Mouse (Mus musculus): ENCODE data around the gene Gck.

Gene Gck

DNA sequence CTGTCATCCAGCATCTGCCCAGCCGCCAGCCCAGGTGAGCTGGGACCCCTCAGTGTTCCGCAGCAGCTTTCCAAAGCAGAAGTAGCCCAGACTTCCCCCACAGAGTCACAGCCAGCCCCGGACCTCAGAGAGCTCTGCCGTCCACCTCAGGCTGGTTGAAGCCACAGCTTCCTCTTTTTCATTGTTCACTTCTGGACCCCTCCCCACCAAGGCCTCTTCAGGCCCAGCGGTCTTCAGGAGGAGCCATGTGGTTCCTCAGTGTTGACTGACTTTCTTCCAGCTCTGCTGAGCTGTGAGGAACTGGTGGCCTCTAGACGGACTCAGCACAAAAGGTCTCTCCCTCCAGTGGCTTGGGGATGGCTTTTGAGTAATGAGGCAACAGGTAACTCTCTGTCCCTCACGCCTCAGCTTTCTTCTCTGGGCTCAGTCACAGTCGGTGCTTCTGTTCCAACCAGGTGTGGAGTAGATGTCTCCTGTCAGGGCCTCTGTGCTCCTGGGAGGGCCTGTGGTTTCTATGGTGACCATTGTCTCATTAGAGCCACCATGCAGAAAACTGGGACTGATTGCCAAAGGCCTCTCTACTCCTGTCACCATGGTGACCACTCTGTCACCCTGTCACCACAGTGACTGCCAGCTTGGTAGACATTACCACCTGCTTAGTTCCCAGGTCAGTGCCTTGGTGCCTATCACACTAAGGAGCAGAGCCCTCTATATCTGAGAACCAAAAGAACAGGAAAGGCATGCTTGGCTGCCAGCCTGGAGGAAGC, at the start of gene Gck:
TSS of gene Gck (minus strand) at position 496 of the 767 bp plus-strand sequence.
- DNase-seq (ENCODE audit: low spot score in 2 of 2): no peak

DNA sequence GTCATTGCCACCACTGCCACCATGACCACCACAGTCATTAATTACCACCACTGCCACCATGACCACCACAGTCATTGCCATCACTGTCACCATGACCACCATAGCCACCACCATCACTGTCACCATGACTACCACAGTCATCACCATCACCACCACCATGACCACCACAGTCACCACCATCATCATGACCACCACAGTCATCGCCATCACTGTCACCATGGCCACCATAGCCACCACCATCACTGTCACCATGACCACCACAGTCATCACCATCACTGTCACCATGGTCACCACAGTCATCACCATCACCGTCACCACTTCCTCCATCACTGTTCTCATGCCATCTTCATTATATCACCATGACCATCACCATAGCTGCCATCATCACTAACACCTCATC, 48.6 kb upstream of the Gck start:
- no peak for DNase-seq (ENCODE audit: low spot score in 2 of 2)

DNA sequence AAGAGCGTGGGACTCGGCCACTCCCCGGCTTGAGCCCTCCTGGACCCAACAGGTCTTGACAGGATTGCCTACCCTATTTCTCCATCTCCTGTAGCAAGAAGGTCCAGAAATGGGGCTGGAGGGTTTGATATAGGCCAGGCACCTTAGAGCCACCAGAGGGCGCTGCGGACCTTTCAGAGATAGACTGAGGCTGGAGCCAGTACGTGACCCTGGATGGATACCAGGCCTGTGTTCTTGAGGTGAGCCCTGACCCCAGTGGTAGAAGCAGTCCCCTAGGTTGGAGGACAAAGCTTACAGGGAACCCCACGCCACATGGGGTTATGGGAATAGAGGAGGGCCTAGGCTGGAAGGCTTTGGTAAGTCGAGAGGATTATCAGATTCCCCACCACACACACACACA, 46.1 kb upstream of the Gck start:
- peak; percentile 78 to 84 for DNase-seq (ENCODE audit: low spot score in 2 of 2)

DNA sequence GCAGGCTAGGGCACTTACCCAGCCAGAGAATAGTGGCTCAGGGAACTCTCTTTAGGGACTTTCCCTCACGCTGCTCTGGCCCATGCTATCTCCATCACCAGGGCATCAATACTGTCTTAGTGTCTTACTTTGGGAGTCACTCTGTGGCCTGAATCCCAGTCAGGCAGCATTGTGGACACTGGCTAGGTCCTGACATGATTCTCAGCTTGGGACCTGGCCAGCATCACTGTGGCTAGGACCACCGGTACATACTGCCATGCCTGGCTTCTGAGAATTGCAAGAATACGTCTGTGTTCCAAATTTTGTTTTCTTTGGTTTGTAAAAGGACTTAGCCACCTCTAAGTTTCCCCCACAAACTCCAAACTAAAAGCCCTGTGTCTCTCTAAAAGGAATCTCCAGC, 45.0 kb upstream of the Gck start:
- no peak for DNase-seq (ENCODE audit: low spot score in 2 of 2)

DNA sequence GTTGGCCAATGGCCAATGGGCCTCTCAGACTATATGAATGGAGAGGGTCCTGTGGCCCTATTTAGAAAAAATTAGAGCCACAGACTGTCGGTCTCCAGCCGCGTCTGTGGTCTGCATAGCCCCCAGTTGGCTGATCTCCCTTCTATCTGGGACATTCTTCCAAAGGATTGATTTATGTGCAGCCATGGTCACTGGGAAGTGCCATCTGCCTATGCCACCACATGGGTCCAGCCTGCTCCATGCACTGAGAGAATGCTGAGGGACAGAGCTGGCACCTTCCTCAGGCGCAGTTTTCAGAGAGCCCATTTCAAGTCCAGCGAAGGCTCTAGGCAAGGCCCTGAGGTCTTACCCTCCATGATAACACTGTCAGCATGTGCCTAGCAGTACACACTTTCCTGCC, 44.3 kb upstream of the Gck start:
- DNase-seq (ENCODE audit: low spot score in 2 of 2): no peak

DNA sequence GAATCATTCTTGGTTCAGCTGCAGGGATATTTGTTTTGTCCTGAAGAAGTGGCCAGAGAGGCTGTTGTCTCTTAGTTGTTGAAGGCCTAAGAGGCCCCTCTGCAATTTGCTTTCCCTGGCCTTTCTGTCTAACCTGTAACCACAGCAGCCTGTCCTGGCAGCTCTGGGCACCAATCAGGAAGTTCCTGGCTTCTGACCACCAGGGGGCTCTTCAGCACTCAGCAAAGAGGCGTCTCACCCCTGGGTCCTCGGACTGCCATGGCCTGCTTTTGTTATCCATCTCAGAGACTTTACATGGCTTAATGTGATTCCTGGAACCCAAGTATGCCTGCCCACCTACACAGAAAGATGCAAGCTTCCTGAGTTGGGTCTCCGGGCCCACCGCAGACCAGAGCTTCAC, 41.0 kb upstream of the Gck start:
- DNase-seq (ENCODE audit: low spot score in 2 of 2): peak in 1 of 2 experiments; percentile 32

DNA sequence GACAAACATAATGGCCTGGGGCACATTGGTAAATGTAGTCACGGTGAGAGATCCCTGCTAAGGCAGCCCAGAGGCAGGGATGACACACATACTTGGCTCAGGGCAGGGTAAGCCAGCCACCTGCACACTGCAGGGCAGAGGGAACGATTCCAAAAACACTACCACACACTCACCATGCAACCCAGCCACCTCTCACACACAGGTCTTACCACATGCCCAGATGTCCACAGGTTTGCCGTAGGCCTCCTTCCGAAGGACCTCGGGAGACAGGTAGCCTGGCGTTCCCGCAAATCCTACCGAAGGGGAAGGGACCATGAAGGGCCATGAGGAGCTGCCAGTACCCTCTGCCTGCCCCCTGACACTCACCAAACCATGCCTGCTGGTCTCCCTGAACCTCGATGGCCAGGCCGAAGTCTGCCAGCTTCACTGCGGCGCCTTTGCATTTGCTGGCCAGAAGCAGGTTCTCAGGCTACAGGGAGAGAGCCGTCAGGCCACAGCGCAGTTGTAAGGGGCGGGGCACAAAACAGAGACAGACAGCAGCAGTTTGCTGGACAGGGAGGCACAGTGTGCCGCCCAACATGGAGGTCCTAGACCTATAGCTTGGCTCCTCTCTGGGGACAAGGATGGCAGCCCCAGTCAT, 40.2 kb upstream of the Gck start:
- no peak for DNase-seq (ENCODE audit: low spot score in 2 of 2)

DNA sequence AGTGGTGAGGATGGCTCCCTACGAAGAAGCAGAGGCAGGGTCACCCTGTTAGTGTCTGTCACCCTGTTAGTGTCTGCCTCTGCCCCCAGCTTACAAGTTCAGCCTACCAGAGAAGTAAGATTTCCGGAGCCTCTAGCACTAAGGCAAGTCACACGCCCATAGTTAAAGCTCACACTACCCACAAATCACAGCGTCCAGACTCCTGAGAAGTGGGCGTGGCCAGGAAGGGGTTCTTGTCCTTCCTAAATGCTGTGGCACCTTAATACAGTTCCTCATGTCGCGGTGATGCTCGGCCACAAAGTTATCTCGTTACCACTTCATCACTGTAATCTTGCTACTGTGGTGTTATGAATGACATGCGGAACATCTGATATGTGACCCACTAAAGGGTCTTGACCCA, 38.2 kb upstream of the Gck start:
- DNase-seq (ENCODE audit: low spot score in 2 of 2): no peak

DNA sequence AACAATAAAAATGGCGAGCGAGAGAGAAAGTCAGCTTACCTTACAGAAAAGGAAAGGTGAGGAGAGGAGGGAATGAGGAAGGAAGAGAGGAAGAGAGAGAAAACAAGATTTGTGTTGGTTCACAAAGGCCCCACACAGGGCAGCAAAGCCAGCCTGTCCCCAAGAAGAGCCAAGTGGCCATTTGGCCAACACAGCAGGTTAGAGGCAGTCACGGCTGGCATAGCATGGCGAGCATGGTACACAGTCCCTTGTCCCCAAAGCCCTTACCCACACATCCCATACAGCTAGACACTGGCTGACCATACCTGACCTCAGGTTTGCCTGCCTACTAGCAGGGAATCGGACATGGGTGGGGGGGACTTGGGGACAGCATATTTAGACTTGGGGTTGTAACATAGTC, 33.7 kb upstream of the Gck start:
- no peak for DNase-seq (ENCODE audit: low spot score in 2 of 2)

DNA sequence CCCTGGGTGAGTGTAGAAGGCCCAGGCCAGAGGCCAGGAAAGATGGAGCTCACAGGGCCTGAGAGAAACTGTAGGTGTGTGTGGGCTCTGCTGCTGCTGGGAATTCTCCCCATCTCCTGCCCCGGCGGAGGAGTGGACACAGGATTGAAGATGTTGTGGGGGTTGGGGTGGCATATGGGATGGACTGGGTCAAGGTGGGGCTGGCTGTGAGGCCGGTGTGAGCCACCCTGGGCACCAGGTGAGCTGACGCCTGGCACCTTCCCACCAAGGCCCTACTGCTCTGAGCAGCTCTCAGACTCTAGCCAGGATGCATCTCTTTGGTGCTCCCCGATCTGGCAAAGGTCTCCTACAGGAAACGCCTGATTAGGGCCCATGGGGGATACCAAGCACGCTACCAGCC, 31.4 kb upstream of the Gck start:
- DNase-seq (ENCODE audit: low spot score in 2 of 2): no peak

DNA sequence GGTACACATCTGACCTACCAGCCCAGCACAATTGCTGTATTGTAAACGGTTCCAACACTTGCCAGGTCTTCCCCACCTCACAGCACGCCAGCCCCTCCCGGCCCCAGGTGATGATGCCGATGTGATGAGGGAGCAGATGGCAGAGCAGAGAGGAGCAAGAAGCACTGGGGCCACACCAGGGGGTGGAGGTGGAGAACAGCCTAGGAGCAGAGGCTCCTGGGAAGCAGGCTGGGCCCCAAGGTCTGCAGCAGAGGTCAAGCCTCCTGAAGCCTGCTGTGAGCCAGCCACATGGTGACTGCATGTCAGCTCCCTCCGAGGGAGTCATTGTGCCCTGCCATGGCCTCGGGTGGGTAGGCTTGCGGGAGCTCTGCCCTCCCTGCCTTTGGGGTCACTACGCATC, 30.7 kb upstream of the Gck start:
- no peak for DNase-seq (ENCODE audit: low spot score in 2 of 2)

DNA sequence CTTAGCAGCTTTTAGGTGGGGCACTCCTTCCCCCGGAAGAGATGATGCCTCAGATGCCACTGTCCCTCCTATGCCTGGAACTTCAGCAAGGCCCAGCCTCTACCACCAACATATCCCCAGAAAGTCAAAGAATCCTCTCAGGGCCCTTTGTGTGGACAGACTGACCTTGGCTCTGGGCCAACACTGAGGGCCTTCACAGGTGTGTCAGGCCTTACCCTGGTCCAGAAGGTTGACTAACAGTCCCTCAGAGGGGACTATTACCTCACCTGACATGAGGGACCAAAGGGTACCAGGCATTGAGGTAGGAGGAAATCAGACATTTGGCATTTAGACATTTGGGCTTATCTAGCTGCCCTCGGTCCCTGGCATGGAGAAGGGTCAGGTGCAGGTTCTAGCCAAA, 30.2 kb upstream of the Gck start:
- DNase-seq (ENCODE audit: low spot score in 2 of 2): no peak

DNA sequence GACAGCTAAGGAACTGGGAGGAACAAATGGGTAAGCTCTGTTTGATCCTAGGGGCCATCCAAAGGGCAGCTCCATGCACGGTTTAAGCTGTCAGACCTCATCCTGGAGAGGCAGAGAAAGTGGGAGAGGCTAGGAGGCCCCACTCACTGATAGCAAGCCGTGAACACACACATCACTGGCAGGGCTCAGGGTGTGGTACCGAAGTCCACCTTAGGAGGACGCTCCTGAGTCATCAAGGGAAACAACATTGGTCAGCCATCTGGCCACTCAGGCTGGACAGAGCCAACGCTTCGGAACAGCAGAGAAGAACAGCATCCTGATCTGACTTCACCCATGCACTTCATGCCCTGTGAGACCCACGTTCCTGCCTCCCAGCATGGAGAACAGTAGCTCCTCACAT, 29.2 kb upstream of the Gck start:
- DNase-seq (ENCODE audit: low spot score in 2 of 2): no peak

DNA sequence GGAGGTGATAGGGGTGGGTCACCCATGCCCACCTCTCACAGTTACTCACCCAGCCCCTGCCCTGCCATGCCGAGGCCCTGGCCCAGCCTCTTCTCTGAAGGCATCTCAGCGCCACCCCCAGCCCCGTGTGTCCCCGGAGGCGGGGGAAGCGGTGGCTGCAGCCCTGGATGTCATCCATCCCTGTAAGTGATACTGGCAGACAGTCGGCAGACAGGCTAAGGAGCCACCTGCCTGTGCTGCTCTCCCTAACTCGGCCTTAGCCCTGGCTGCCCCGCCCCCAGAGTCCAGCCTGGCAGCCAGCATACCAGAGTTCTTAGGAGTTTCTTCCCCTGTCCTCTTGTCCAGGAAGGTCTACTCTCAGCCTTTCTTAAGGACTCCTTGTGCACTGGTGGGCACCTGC, 26.2 kb upstream of the Gck start:
- DNase-seq (ENCODE audit: low spot score in 2 of 2): no peak

DNA sequence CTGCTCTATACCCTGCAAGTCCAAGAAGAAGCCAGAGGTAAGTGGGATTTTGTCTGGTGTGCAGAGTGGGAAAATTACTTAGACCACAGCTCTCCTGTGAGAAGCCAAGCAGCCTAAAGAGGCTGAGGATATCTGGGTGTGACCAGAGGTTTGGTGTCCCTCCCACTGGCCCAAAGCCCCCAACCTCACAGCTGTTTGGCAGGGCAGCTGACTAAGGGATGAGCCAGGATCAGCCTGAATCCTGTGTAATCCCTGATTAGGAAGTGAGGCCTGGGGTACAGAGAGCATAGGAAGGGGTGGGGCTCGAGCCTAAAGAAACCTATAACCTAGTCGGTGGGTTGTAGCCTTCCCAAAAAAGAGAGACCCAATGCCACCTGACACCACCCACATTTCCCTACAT, 25.2 kb upstream of the Gck start:
- DNase-seq (ENCODE audit: low spot score in 2 of 2): no peak

DNA sequence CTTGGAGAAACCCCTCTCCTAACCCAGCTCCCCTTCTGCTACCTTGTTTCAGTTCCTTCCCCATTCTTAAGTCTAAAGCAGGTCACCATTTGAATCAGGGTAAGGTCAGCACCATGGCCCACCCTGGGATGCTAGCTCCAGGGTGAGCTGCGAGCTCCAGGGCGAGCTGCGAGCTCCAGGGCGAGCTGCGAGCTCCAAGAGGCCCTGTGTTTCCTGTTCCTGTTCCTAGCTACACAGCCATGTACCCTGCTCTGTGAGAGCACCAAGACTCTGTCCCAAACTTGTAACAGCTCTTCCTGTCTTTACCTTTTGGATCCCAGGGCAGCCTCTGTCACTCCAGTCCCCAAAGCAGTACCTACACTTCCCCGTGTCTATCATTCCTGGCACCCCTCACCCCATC, 24.2 kb upstream of the Gck start:
- DNase-seq (ENCODE audit: low spot score in 2 of 2): no peak

DNA sequence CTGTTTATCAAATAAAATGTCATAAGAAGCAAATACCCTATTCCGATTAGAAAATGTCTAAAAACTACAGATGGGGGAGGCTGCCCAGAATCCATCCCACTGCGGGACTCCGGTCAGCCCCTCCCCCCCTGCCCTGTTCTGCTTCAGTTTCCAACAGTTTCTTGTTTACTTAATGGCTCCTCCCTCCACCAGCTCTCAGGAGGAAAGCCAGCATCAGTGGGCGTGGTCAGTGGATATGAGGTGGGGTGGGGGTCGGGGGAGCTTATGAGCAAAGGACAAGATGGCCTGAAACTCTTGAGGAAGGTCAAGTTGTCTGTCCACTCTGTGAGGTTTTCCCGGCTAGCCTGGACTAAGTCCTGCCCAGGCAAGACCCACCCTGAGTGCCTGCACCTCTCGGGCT, 23.3 kb upstream of the Gck start:
- no peak for DNase-seq (ENCODE audit: low spot score in 2 of 2)

DNA sequence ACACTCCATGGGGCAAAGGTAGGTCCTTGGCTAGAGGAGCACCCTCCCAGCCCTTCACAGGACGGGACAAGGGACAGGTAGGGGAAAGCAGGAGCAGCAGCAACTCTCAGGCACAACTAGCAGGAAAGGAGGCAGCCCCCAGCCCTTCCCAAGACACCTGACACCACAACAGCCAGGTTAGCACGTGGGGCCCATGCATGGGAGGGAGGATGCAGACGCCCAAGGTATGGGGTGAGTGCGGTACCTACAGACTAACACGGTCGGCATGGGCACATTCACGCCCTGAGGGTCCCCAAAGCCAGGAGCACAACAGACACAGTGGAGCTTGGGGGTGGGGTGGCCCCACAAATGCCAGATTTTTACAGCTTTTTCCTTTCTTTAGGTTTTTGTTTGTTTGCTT, 21.3 kb upstream of the Gck start:
- DNase-seq (ENCODE audit: low spot score in 2 of 2): no peak

DNA sequence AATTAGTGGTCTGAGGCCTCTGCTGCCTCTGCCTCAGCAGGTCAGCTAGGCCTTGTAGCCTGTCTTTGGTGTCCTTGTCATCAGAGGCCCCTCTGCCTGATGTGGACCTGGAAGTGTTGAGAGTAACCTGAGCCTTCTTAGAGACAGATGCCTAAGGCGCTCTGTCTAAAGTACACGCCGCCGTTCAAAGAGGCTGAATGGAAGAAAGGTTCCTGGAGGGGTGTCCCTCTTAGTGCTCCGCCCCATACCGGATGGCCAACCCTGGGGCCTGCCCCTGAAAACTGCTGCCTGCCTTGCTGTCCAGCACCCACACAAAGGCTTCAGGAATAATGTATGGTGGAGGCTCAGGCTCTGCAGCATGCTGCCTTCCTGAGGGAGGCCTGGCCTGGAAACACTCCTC, 18.3 kb upstream of the Gck start:
- DNase-seq (ENCODE audit: low spot score in 2 of 2): no peak

DNA sequence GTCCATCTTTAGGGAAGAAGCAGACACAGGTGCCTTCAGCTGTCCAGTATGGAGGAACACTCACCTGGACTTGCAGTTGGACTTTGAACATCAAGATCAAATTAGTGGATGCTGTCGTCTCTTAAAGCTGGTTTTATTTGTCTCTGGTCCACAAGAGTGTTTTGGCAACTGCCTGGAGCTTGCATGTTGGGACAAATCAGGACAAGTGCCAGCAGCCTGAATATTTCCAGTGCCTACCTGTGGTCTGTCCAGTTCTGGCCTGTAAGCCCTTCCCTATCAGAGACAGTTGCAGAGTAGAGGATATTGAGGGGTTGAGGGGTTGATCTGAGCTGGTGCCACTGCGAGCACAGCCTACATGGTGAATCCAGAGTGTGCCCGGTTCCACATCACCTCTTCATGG, 16.9 kb upstream of the Gck start:
- peak; percentile 35 to 43 for DNase-seq (ENCODE audit: low spot score in 2 of 2)

DNA sequence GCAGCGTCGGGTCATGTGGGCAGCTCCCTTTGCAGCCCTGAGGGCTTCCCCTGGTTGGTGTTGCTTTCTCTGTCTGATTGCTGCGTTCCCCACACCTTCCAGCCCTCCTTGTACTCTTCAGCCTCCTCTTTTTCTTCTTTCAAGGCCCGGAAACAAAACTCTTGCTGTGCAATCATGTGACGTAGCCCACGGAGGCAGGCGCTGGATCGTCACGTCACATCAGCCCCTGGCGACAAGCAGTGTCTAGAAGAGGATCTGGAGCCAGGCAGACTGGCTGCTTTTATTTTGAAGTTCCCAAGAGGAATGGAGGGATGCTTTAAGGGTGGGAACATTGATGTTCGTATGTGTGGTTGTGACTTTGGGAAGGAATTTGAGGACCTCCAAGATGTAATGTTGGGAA, 16.0 kb upstream of the Gck start:
- no peak for DNase-seq (ENCODE audit: low spot score in 2 of 2)

DNA sequence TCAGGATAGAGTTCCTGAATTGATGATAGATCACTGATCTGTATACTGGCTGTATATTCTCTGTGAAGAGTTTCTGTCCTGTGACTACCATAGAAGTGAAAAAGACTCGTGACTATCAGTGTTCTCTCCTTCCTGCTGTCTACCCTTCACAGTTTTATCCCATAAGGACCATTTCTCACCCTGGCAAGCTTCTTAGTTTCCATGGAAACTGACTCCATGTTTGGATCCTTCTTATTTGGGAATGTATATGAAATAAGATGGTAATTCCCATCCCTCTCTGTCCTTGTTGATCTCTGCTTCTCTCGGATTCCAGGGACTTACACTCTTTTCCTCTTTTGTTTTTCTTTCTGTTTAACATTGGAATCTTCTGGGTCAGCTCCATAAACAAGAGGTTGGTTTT, 10.2 kb upstream of the Gck start:
- DNase-seq (ENCODE audit: low spot score in 2 of 2): no peak

DNA sequence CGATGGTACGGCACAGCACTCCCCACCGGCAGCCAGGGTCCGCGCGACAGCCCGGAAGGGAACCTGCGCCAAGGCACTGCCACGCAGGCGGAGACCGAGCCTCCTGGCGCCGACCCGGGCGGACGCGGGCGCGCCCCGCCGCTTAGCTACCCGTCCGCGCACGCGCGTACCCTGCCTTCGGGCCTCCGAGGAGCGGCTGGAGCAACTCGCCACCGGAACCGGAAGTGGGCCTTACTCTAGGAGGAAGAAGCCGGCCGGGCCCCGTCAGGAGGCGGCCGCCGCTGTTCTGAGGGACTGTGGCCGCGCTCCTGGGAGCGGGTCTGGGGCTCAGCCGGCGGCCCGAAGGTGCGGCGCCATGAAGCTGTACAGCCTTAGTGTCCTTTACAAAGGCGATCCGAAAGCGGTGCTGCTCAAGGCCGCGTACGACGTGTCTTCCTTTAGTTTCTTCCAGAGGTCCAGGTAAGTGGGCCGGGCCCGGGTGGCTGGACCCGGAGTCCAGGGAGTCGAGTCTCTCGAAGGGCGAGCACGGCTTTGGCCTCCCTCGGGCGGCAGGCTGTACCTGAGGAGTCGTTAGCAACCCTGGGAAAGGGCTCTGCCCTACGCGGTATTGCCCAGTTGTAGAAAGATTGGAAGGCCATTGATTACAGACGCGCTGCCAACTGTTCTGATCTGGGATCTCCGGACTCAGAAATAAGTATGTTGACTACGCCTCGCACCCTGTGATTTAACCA, 5.8 kb upstream of the Gck start, which contains the start of gene Ykt6:
TSS of gene Ykt6 (plus strand) at position 148 of the 731 bp plus-strand sequence.
- DNase-seq (ENCODE audit: low spot score in 2 of 2): peak; percentile 89 to 97

All from urinary bladder, postnatal 36 days (tissue).